Mouse (Mus musculus) limb, embryonic 12.5 days (tissue): Measurements from ENCODE around the gene Hipk2. TPM values are rescaled to one million over a fixed set of nuclear protein-coding genes. Genes with fewer than 3 reads are reported as not detected.

ENCODE experiments used
- ATAC-seq: fragments of 200-750 bp; cut with Nextera tagmentation; 2 replicates; pipeline ENCODE4 v1.8.0; 2017; ENCODE audit warnings: low read depth, moderate TSS enrichment; ENCODE audit not compliant: insufficient number of reproducible peaks, insufficient read depth, low FRiP score, low TSS enrichment
- H3K27ac ChIP-seq: fragments of 300-500 bp; sonication (generic); 2 replicates; pipeline ENCODE4 v1.5.1; 2016; ENCODE audit warnings: mild to moderate bottlenecking, moderate library complexity
- H3K27me3 ChIP-seq: fragments of 300-500 bp; sonication (generic); 2 replicates; pipeline ENCODE4 v1.6.1; 2016; ENCODE audit warnings: mild to moderate bottlenecking, moderate library complexity
- H3K36me3 ChIP-seq: fragments of 300-500 bp; sonication (generic); 2 replicates; pipeline ENCODE4 v1.6.1; 2016; ENCODE audit warnings: mild to moderate bottlenecking, moderate library complexity
- H3K4me1 ChIP-seq: fragments of 300-500 bp; sonication (generic); replicated peaks from 2 replicates; pipeline ENCODE4 v1.6.1; 2016
- H3K4me2 ChIP-seq: fragments of 300-500 bp; sonication (generic); 2 replicates; pipeline ENCODE4 v1.6.1; 2016; ENCODE audit warnings: mild to moderate bottlenecking, moderate library complexity
- H3K4me3 ChIP-seq: fragments of 300-500 bp; sonication (generic); replicated peaks from 2 replicates; pipeline ENCODE4 v1.5.1; 2016; ENCODE audit warnings: mild to moderate bottlenecking
- H3K9ac ChIP-seq: fragments of 300-500 bp; sonication (generic); replicated peaks from 2 replicates; pipeline ENCODE4 v1.6.1; 2016; ENCODE audit warnings: mild to moderate bottlenecking, moderate library complexity
- H3K9me3 ChIP-seq: fragments of 300-500 bp; sonication (generic); 2 replicates; pipeline ENCODE4 v1.6.1; 2016; ENCODE audit warnings: mild to moderate bottlenecking, moderate library complexity
- WGBS: fragments of 180-500 bp; shearing (Covaris S2); methylation state at CpG from one replicate; pipeline ENCODE4 v1.1.7; 2016; 5-methylcytosine and 5-hydroxymethylcytosine counted together
- polyA plus RNA-seq: library from polyadenylated mRNA; unstranded; fragments of >200 nt; fragmentation: Nextera tagmentation; extraction: Ambion mirVana; gene quantifications from 2 replicates; pipeline ENCODE4 v1.2.1, GENCODE M21; 2016

The Hipk2 gene
- polyA plus RNA-seq, 1 experiment from 2014 or later = 23.6 TPM

DNA sequence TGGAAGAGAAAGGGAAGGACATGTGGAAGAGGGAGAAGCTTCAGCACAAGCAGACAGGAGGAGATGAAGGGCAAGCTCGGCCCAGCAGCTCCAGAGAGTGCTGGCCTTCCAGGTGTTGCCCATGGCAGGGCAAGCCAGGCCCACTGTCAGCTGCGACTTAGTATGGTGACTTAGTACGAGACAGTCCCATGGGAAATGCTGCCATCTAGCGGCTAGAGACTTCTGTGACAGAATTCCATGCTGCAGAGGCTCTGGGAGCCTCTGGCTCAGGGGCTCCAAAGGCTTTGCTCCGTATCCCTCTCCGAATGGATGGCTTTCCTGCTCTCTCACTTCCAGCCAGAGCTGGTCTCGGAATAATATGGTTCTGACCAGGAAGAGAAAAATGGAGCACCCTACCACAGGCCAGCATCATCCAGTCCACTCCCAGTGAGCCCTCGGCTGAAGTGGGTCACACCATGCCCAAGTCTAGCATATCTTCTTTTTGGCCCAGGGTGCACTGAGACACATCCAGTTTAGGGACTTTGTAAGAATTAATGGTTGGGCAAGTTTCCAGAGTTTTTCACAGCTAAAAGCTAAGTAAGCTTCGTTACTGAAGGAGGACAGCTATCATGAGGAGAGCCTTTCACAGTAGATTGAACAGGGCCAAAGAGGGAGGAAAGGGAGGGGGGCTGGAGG, 180.4 kb downstream of the Hipk2 start:
- 33% methylated on average over 9 of the region's 9 CpGs for WGBS
- ATAC-seq = peak; percentile 60; the same call in 1 of the 2 replicates
- H3K4me1 ChIP-seq = peaks cover 4% of the 10 kb centered on the region; the same call in 1 of the 2 replicates

DNA sequence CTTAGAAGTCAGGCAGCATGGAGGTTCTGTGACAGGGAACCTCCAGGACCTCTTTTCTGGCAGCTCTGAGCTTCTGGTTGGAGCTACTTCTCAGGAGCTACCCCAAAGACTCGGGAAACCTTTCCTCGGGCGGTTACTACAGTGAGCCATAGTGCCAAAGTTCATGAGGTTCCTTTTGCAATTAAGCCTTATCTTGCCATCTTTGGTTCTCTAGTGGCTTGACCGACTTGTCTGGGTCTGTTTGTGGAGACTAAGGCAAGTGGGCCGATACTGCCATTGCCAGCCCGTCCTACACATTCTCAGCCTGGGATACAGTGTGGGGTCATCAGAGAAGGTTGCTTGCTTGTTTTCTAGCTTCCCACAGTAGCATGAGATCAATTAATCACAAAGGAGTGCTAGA, 183.4 kb downstream of the Hipk2 start:
- peaks cover 4% of the 10 kb centered on the region; the same call in 1 of the 2 replicates for H3K4me1 ChIP-seq
- no peak for ATAC-seq
- H3K4me3 ChIP-seq = no peak overlapping the region
- H3K4me2 ChIP-seq = no peak overlapping the region
- no peak overlapping the region for H3K27ac ChIP-seq
- H3K9me3 ChIP-seq = no peaks in the 10 kb centered on the region
- WGBS = 91% methylated on average over 6 of the region's 6 CpGs
- H3K27me3 ChIP-seq = no peaks in the 10 kb centered on the region
- H3K9ac ChIP-seq = no peak overlapping the region
- peaks cover 68% of the 10 kb centered on the region for H3K36me3 ChIP-seq

More for the DNA sequence above, 180.4 kb downstream of the Hipk2 start:
- peaks cover 79% of the 10 kb centered on the region for H3K36me3 ChIP-seq
- H3K4me3 ChIP-seq = no peak overlapping the region
- H3K4me2 ChIP-seq = no peak overlapping the region
- H3K27me3 ChIP-seq = no peaks in the 10 kb centered on the region
- H3K9ac ChIP-seq = no peak overlapping the region
- H3K9me3 ChIP-seq = no peaks in the 10 kb centered on the region
- H3K27ac ChIP-seq = no peak overlapping the region

DNA sequence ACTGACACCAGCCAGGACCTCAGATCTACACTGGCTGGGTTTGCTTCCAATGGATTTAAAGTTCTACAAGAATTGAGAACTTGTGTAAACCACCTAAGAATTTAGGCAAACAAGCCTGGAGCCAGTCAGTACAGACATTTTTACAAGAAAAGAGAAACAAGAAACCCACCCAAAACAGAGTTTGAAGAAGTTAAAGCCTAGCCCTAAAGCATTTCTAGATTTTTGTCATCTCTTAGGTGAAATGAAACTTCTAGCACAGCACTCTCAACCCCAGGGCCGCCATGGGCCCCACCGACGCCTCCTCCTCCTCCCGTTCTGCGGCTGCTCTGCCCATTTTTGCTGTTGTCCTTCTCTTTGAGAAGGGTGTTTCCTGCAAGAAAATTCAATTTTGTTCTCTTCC, 184.9 kb downstream of the Hipk2 start:
- Histone ChIP-seq H3K9me3 (no peaks in the 10 kb centered on the region), H3K36me3 (peaks cover 61% of the 10 kb centered on the region), H3K4me2 (no peak overlapping the region), H3K9ac (no peak overlapping the region), H3K4me1 (peaks cover 4% of the 10 kb centered on the region; the same call in 1 of the 2 replicates), H3K4me3 (no peak overlapping the region), H3K27ac (no peak overlapping the region), H3K27me3 (no peaks in the 10 kb centered on the region)
- ATAC-seq = no peak
- 90% methylated on average over 5 of the region's 5 CpGs for WGBS

DNA sequence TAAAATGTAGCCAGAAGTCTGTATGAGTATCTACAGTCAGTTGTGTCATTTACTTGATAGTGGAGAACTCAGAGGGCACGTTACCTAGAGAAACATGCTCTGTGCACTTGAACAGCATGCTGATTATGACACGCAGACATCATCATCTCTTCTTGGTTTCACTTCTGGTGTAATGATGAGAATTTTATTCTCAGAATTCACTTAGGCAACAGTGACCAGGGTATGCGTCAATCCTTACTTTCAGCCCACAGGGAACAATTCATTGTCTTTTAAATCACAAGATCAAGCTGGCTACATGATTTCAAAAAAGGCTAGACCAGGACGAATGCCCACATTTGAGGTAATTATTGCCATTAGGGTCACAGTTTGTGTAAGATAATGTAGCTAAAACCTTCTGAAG, 185.3 kb downstream of the Hipk2 start:
- Histone ChIP-seq H3K4me3 (no peak overlapping the region), H3K27me3 (no peaks in the 10 kb centered on the region), H3K36me3 (peaks cover 59% of the 10 kb centered on the region), H3K9ac (no peak overlapping the region), H3K4me1 (peaks cover 4% of the 10 kb centered on the region; the same call in 1 of the 2 replicates), H3K4me2 (no peak overlapping the region), H3K9me3 (no peaks in the 10 kb centered on the region), H3K27ac (no peak overlapping the region)
- ATAC-seq = no peak
- 88% methylated on average over 4 of the region's 4 CpGs for WGBS

DNA sequence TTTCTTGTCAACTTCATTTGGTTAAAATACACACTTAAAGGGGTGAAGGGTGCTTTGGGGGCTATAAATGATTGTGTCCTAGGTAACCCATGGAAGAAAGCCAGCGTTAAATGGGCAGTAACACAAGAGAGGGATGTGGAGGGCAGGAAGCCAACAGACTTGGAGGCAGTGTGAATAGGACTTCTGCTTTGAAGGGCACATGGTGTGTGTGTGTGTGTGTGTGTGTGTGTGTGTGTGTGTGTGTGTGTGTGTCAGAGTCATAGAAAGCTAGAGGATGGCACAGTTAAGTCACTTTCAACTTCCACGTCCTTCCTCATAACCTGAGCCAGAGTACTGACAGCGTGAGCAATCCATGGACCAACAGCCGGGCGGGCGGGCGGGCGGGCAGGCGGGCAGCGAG, 187.1 kb downstream of the Hipk2 start:
- no peaks in the 10 kb centered on the region for H3K9me3 ChIP-seq
- no peak overlapping the region for H3K4me2 ChIP-seq
- H3K27me3 ChIP-seq = no peaks in the 10 kb centered on the region
- no peak overlapping the region for H3K27ac ChIP-seq
- H3K4me3 ChIP-seq = no peak overlapping the region
- ATAC-seq = no peak
- peaks cover 4% of the 10 kb centered on the region; the same call in 1 of the 2 replicates for H3K4me1 ChIP-seq
- 88% methylated on average over 10 of the region's 10 CpGs for WGBS
- H3K36me3 ChIP-seq = peaks cover 48% of the 10 kb centered on the region
- no peak overlapping the region for H3K9ac ChIP-seq

DNA sequence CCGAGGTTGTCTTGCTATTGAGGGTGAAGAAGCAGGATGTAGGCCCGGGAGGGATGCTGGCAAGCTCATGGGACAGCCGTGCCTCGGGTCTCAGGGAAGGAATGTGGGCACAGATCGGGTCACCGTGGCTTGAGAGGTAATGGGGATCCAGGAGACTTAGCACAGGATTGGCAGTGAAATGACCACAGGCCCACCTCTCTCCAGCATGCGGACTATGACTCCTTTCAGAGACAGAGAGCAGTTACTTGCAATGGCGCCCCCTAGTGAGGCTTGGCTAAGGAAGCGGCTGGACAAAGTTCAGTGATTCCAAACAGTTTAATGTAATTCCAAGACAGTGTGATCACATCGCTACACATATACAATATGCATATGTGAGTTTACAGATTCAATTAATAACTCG, 188.7 kb downstream of the Hipk2 start:
- Histone ChIP-seq H3K9ac (no peak overlapping the region), H3K4me2 (no peak overlapping the region), H3K4me1 (peaks cover 4% of the 10 kb centered on the region; the same call in 1 of the 2 replicates), H3K27me3 (no peaks in the 10 kb centered on the region), H3K36me3 (peaks cover 33% of the 10 kb centered on the region), H3K4me3 (no peak overlapping the region), H3K27ac (no peak overlapping the region), H3K9me3 (no peaks in the 10 kb centered on the region)
- WGBS = 61% methylated on average over 11 of the region's 11 CpGs
- no peak for ATAC-seq

DNA sequence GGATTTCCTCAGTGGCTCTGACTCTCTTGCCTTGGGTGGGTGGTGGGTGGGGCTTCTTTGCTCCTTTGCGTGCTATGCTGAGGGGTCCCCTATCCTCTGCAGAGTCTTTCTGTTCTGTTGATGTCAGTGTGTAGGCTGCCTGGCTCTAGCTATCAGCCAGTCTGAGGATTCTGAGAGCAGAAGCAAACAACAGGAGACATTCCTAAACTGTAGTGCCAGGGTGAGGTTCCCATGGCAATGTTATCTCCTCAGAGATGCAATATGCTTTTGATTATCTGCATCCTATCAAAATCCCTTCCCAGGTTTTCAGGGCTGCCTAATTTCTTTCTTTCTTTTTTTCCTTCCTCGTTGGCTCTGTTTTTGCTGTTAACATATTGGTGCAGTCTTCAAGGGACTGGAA, 193.4 kb downstream of the Hipk2 start:
- H3K27ac ChIP-seq = no peak overlapping the region

DNA sequence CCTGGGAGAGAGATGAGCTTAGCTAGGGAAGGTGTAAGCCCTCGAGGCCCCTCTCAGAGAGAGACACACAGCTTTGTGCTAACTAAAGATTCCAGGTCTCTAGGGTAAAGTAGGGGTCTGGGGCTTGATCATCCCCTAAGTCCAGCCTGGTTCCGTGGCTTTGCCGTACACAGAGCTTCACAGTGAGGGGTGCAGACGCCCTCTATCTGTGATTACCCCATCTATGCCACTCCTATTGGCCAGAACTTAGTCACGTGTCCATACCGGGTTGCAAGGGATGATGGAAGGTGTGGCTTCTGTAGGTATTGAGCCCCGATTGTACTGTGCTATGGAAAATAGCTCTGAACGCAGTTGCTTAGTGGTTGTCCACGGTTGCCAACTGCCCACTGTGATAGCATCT, 198.3 kb downstream of the Hipk2 start:
- Histone ChIP-seq H3K36me3 (no peaks in the 10 kb centered on the region), H3K27me3 (no peaks in the 10 kb centered on the region), H3K27ac (no peak overlapping the region), H3K9me3 (0 out of 2 replicates have a peak, but pooled peaks cover 3% of the 10 kb centered on the region), H3K4me1 (no peaks in the 10 kb centered on the region), H3K4me3 (no peak overlapping the region), H3K4me2 (no peak overlapping the region), H3K9ac (no peak overlapping the region)
- ATAC-seq = no peak
- 74% methylated on average over 9 of the region's 9 CpGs for WGBS

More for the DNA sequence above, 193.4 kb downstream of the Hipk2 start:
- no peak overlapping the region for H3K4me2 ChIP-seq
- 65% methylated on average over 2 of the region's 2 CpGs for WGBS
- no peaks in the 10 kb centered on the region for H3K4me1 ChIP-seq
- H3K9me3 ChIP-seq = no peaks in the 10 kb centered on the region
- H3K4me3 ChIP-seq = no peak overlapping the region
- no peak for ATAC-seq
- no peaks in the 10 kb centered on the region for H3K27me3 ChIP-seq
- peaks cover 7% of the 10 kb centered on the region; the same call in 1 of the 2 replicates for H3K36me3 ChIP-seq
- no peak overlapping the region for H3K9ac ChIP-seq

DNA sequence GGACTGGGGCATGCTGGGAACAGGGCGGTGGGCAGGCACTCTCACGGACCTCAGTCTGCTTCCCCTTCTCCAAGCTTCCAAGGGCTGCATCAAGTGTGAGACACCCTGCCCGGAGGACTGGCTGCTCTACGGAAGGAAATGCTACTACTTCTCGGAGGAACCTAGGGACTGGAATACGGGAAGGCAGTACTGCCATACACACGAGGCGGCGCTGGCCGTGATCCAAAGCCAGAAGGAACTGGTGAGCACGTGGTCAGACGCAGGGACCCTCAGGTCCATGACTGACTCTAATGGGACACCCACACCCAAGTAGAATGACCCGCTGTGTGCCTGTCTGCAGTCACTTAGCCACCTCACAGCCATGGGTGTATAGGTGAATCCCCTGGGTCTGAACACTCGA, 199.2 kb downstream of the Hipk2 start:
- Histone ChIP-seq H3K27me3 (no peaks in the 10 kb centered on the region), H3K4me3 (no peak overlapping the region), H3K27ac (no peak overlapping the region), H3K4me2 (no peak overlapping the region), H3K4me1 (no peaks in the 10 kb centered on the region), H3K9me3 (0 out of 2 replicates have a peak, but pooled peaks cover 3% of the 10 kb centered on the region), H3K36me3 (no peaks in the 10 kb centered on the region), H3K9ac (no peak overlapping the region)
- no peak for ATAC-seq
- 75% methylated on average over 14 of the region's 14 CpGs for WGBS

DNA sequence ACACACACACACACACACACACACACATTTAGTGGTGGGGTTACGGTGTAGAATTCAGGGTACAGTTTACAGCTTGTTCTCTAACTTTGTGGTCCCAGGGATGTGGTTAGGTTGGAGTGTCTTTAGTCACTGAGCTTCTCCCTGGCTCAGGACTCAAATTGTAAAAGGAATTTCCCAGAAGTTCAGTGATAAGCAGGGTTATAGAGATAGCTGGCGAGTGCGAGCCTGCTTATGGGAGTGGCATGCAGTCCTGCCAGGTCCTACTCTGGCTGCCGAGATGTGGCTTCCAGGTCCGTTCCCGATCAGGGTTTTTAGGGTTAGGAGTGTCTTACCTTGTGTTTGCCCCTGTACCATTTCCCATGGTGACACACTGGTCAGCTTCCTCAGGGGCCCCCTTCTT, 199.7 kb downstream of the Hipk2 start:
- no peak for ATAC-seq
- Histone ChIP-seq H3K36me3 (no peaks in the 10 kb centered on the region), H3K4me3 (no peak overlapping the region), H3K4me2 (no peak overlapping the region), H3K9ac (no peak overlapping the region), H3K4me1 (no peaks in the 10 kb centered on the region), H3K27ac (no peak overlapping the region), H3K27me3 (no peaks in the 10 kb centered on the region), H3K9me3 (0 out of 2 replicates have a peak, but pooled peaks cover 3% of the 10 kb centered on the region)
- WGBS = 88% methylated on average over 6 of the region's 6 CpGs

DNA sequence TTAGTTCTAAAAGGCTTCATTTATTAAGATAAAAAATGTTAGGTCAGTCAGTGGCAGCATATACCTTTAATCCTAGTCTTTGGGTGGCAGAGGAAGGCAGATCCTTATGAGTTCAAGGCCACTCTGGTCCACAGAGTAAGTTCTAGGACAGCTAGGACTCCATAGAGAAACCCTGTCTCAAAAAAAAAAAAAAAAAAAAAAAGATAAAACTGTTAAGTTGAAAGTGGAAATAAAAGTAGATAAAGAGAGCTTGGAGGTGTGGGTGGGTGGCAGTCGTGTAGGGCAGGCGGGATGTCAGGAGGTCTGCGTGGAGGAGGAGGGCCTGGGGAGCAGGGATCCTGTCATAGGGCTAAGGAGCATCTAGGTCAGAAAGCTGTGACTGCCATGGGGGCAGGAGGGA, 204.0 kb downstream of the Hipk2 start:
- no peak overlapping the region for H3K27ac ChIP-seq
- no peaks in the 10 kb centered on the region for H3K36me3 ChIP-seq
- H3K27me3 ChIP-seq = 0 out of 2 replicates have a peak, but pooled peaks cover 9% of the 10 kb centered on the region
- no peak overlapping the region for H3K4me3 ChIP-seq
- 0 out of 2 replicates have a peak, but pooled peaks cover 3% of the 10 kb centered on the region for H3K9me3 ChIP-seq
- H3K4me2 ChIP-seq = no peak overlapping the region
- ATAC-seq = no peak
- H3K9ac ChIP-seq = no peak overlapping the region
- 73% methylated on average over 3 of the region's 3 CpGs for WGBS
- no peaks in the 10 kb centered on the region for H3K4me1 ChIP-seq

DNA sequence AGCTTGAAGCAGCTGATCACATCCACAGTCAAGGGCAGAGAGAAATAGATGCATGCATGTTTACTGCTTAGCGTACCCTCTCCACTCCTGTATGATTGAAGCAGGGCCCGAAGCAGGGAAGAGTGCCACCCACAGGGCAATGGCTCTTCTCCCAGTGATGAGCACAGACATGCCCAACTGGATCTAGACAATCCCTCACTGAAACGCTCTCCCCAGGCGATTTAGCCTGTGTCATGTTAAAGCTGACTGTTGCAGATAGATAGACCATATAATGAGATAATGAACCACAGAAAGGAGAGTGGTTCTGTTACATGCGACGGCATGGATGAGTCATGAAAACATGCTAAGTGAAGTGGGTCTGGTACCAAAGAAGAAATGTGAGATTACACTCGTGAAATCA, 204.7 kb downstream of the Hipk2 start:
- Histone ChIP-seq H3K9ac (no peak overlapping the region), H3K36me3 (no peaks in the 10 kb centered on the region), H3K27ac (no peak overlapping the region), H3K4me2 (no peak overlapping the region), H3K9me3 (0 out of 2 replicates have a peak, but pooled peaks cover 3% of the 10 kb centered on the region), H3K4me1 (no peaks in the 10 kb centered on the region), H3K4me3 (no peak overlapping the region), H3K27me3 (peaks cover 9% of the 10 kb centered on the region; the same call in 1 of the 2 replicates)
- ATAC-seq = no peak
- WGBS = 88% methylated on average over 7 of the region's 7 CpGs
